Mouse (Mus musculus): Measurements from ENCODE around the gene Olfr1137.

The Olfr1137 gene

DNA sequence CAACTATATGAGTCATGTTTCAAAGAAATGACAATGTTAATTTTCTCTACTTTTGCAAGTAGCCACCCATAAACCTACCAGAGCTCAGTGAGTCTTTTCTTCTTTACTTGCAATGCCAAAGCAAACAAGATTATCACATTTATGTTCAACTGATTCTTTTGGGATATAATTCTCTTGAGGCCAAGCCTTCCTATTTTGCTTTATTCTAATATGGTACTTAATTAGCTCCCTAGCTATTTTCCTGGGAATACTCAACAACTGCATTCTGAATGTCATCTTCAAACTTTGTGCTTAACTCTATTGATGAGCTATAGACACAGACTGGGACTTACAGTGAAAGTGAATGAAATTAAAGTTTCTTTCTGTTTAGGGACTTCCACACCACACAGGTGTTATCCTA lies at the start of gene Olfr1137:
TSS of gene Olfr1137 (minus strand) at position 101 of the 400 bp plus-strand sequence.
- no peak for DNase-seq (ENCODE audit: low spot score in 2 of 2)

DNA sequence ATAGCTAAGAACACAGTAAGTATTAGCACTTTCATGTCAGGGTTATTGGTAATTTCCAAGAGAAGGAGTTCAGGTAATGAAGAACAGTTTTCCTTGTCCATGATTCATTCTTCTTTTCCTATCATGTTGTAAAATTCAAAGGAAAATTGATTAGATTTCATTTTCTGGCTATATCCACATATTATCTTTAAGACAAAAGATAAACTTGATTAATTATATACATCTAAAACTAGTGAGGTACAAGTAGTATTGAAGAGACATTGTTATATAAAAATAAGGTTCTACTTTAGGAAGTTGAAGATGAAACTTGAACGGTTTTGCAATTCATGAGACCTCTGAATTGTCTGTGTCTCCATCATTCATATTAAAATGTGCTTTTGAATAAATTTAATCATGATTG lies 40.9 kb upstream of the Olfr1137 start, which contains the start of gene Olfr1141:
TSS of gene Olfr1141 (minus strand) at position 101 of the 400 bp plus-strand sequence.
- DNase-seq (ENCODE audit: low spot score in 2 of 2), result no peak

DNA sequence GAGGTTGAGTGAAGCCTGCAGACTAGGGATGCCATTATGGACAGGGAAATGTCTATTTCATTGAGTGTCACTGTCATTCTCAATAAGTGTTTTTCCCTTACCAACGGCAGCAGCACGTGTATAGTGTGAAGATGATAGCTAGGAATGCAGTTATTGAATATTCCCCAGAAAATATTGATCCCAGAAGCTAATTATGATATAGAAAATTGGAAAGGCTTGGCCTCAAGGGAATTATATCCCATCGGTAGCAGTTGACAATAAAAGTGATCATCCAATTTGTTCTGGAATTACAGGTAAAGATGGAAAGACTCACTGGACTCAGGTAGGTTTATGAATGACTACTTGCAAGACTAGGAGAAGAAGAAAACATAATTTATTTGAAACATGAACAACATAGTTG lies 30.5 kb upstream of the Olfr1137 start, which contains the start of gene Olfr1140:
TSS of gene Olfr1140 (plus strand) at position 301 of the 400 bp plus-strand sequence.
- DNase-seq (ENCODE audit: low spot score in 2 of 2), result no peak

DNA sequence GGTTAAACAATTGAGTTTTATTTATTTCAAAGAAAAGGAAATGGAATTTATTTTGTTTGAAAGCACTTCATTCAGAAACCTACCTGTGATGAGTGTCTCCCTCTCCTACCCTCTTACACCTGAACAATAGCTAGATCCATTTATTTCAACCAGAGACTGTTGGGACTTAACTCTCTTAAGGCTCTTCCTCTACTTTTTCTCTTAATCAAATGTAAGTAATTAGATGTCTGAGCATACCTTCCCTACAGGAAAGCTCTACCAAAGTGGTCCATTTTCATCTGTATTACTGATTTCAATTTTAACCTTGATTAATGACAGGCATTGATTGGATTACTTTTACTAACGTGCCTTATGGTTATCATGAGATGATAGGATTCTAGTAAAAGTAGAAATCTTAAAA lies 26.9 kb upstream of the Olfr1137 start, which contains the start of gene Olfr1138:
TSS of gene Olfr1138 (minus strand) at position 101 of the 400 bp plus-strand sequence.
- no peak for DNase-seq (ENCODE audit: low spot score in 2 of 2)

DNA sequence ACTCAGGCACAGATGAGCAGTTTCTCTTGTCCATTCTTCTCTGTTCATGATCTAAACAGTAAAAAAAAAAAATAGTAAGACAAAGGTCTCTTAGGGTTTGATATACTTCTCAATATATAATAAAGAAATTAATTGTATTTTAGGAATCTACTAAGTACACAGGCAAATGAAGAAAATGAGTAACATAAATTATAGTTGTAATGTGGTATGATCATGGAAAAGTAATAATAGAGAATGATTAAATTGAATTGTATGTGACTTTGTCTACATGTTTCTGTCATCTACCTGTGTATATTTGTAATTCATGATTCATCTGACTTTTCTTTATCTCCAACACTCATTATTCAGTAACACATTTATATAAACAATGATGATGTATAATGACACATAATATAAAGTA lies 19.1 kb downstream of the Olfr1137 start, which contains the start of gene Olfr1136:
TSS of gene Olfr1136 (minus strand) at position 101 of the 400 bp plus-strand sequence.
- DNase-seq (ENCODE audit: low spot score in 2 of 2), result no peak

DNA sequence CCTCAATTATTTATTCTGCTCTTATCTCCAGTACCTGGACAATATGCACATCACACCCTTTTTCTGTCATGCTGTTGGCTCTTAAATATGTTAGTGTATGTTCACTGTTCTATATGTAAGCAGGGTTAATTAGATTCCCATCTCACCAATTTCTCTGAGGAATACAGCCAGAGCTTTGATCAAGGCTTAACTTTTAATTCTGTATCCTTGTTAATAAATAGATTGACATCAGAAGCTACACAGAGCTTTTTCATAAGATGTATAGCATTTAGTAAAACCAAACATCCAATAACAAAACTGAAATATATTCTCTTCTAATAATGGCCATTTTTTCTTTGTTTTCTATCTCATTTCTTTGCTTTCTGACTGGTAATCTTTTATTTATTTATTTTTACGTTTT lies 39.4 kb downstream of the Olfr1137 start, which contains the start of gene Olfr1135:
TSS of gene Olfr1135 (minus strand) at position 101 of the 400 bp plus-strand sequence.
- no peak for DNase-seq (ENCODE audit: low spot score in 2 of 2)

Measured in left cerebral cortex, adult 9 months (tissue).